Mouse (Mus musculus) cerebellum, adult 11 months (tissue): ENCODE measurements at regions not wholly inside any gene's neighbourhood (a gene's known extent, or its start where the extent isn't known, plus 50 kb on each side); places are given as distances from the start of the nearest gene placed in this dataset.

Source experiments
- DNase-seq: peaks from one replicate; pipeline ENCODE4 v3.0.0; 2022

- no peak for DNase-seq
Measured at GRCm38 (mm10) chr3:17772886-17773285, 175.3 kb upstream of the Cypt12 start.

DNA sequence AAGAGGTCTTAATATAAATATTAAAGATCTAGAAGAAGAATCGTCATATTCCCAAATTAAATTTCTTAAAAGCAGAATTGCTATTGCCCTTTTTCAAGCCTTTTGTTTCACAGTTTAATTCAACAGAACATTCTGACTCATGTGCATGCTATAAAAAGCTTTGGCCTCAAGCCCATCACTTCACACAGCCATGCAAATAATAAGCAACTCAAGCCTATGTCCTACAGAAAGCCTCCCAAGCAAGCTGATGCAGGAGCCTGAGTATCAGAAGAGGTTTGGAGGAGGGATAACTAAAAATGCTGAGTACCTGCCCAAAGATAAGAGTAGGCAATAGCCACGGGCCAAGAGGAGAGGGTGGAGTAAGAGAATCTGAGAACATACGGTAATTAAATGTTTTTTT lies 169.1 kb upstream of the Cypt12 start:
- no peak for DNase-seq

GRCm38 (mm10) chr3:17784076-17784475 lies 164.1 kb upstream of the Cypt12 start:
- no peak for DNase-seq

GRCm38 (mm10) chr3:17784587-17784986 lies 163.6 kb upstream of the Cypt12 start:
- no peak for DNase-seq

DNA sequence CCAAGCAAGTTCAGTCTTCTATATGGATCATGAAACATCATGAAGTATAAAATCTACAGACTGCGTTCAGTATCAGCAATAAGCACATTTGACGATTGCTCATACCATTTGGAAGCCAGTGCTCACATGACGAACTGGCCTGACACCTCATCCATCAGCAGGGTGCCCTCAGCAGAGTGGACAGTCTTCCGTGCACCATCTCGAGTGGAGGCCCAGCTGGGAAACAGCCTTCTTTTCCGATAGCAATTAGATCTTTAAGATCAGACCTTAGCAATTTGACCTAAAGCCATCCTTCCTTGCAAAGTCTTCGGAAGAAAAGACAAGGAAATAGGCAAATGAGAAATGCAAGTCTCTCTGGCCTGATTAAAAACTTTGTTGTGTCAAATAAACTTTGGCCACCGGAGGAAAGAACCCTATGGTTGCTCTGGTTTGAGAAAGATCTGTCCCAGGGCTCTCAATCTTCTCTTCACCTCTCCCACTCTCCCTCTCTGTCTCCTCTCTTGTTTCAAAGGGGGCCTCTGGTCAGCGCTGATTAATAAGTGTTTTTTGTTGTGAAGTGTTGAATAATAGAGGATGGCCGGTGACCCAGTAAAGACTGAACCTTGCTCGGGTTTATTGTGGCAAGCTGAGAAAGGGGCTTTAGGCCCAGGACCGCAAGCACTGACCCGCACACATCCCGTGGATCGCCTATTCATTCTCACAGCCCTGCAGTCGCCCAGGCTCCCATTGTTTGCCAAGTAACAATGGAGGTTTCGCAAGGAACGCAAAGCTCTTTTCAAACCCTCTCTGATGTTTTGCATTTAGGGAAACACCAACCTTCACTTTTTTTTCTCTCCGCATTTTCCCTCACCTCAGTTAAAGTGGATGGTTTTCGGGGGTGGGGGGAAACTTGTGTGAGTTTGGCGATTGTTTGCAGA lies 162.8 kb upstream of the Cypt12 start:
- no peak for DNase-seq

DNA sequence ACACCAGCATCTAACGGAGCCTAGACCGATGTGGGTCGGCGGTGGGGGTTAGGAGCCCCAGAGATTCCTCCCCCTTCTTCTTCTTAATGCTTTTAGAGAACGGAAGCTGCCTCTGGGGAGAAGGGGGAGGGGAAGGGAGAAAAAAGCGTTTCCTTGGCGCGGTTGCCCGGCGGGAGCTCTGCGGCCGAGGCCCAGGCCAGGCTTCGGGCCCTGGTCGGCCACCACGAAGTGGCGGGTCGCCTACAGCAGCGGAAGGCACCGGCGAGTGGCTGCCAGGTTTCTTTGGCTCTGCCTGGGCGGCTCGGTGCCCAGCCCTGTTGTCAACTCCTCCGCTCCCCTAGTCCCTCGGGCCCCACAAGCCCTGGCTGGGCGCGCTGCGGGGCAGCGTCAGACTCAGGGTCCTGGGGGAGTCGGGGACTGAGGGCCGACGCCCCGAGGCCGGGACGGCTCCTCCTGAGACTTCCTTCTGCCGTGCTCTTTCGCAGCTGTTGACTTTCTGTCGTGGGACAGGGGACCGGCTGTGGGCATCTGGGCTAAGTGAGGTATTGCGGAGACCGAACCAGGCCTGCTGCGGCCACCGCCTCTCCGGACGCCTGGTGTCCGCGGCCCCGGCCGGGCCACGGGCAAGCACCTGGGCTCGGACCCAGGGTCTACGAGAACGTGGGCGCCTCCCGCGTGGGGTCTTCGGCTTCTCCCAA lies 162.0 kb upstream of the Cypt12 start:
- peak; percentile 55 for DNase-seq

- DNase-seq = peak; percentile 42
Measured at GRCm38 (mm10) chr3:17786721-17787442, 161.3 kb upstream of the Cypt12 start.

DNA sequence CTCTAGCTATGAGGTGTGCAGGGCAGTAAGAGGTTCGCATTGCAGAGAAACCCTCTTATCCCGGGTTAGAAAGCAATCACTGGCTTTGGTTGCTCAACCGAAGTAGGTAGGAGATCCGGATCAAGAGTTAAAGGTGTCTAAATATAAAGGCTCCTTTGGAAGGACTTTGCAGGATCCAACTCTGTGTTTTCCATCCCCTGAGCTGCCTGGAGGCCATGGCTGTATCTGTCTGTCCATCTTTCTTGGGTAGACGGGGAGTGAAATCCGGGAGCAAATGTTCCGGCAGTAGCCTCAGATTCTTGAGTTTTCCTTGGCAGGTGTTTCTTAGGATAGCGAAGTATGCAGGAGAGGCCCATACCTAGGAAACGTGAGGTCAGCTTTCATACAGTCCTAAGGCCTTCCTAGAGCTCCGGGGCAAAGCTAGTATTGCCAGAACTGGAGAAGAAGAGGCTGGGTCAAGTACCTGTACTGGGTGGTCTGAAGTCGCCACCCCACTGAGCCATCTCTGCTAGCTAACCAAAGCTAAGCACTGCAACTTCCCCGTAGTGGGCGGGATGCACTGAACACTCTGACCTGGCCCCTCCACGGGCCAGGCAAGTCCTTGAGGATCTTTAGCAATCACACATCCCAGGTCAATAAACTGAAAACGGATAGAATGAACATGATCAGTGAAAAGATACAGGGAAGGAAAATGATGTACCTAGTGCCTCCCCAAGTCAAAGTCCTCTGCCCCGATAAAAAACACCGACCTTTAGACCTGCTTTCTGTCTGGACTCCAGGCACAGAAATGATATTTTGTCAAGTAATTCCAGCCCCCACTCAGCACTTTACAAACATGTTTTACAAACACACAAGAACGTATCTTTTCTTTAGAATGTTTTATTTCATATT lies 160.5 kb upstream of the Cypt12 start:
- DNase-seq = no peak

- DNase-seq = no peak
Measured at GRCm38 (mm10) chr3:17788334-17788720, 159.9 kb upstream of the Cypt12 start.

- DNase-seq = no peak
Measured at GRCm38 (mm10) chr3:17788778-17789299, 159.4 kb upstream of the Cypt12 start.

- no peak for DNase-seq
Measured at GRCm38 (mm10) chr3:17789454-17790196, 158.6 kb upstream of the Cypt12 start.

DNA sequence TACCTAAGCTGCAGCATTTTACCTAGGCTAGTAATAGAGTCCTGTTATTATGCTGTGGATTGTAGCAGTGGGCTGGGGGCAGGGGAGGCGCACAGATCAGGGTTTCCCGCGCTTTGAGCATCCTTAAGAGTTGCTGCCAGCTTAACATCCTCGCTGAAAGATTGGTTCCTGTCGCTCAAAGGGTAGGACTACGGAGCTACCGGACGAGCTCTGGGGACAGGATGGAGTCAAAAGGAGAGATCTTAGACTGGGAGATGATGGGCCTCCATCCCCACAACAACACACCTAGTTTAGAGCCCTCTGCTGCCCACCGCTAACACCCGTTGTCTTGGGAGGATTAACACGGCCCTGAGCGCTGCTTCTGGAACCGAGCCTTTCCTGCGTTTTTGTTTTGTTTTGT lies 157.9 kb upstream of the Cypt12 start:
- DNase-seq = no peak

- DNase-seq = no peak
Measured at GRCm38 (mm10) chr3:17790816-17791215, 157.4 kb upstream of the Cypt12 start.

GRCm38 (mm10) chr3:17791381-17792320 lies 156.6 kb upstream of the Cypt12 start:
- DNase-seq = no peak

DNA sequence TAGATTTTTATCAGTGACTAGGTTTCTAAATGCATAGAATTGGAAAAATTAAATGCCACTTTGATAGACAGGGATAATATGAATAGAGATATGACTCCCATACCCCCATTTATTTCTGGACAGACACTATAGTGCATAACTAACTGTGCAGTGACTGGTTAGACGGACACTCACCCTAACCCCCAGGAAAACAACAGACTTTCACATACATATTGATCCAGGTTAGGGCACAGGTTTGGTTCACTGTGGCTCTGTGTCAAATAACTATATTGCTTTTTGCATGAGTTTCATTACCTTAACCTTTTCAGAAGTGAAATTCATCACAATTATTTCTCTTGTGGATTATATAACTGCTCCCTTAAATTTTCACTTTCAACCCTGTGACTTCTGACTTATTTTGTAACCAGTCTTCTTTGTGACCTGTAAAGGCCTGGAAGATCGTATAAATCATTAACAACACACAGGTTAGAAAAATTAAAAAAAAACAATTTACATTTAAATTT lies 155.6 kb upstream of the Cypt12 start:
- no peak for DNase-seq

- DNase-seq = peak; percentile 51
Measured at GRCm38 (mm10) chr3:17793646-17794250, 154.5 kb upstream of the Cypt12 start.

DNA sequence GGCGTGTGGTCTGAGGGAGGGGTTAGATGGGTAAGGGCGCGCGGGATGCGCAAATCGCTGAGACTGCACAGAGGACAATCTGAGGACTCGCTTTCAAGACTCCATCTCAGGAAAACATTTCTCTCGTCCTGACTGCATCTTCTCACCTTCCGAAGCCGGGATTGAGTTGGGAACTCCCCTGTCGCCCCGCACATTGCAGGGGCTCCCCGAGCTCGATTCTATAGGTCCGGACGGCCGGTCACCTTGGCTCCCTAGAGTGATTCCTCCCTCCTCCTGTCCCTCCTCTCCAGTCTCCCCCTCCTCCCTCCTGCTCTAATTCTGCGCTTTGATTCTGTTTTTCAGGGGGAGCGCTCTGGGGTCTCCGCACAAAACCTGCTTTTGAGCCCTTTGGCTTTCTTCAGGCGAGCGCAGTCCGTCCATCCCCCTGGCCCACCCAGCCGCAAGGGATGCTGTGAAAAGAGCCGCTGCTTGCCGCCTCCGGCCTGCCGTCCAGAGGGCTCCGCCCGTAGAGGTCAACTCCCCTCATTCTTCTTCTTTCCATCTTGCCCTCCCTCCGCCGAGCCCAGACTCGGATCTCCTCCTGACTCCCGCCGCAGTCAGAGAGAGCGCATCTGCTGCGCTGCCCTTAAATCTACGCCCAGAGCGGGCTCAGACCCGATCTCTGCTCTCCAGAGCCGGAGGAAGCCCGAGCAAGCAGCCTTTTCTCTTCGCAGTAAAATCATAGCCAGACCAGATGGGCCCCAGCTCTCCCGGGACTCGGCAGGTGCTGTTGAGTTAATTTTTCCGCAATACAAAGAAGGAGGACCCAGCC lies 153.8 kb upstream of the Cypt12 start:
- peak; percentile 65 for DNase-seq
